Mouse (Mus musculus): ENCODE measurements at regions not wholly inside any gene's neighbourhood (a gene's known extent, or its start where the extent isn't known, plus 50 kb on each side); places are given as distances from the start of the nearest gene placed in this dataset.

DNA sequence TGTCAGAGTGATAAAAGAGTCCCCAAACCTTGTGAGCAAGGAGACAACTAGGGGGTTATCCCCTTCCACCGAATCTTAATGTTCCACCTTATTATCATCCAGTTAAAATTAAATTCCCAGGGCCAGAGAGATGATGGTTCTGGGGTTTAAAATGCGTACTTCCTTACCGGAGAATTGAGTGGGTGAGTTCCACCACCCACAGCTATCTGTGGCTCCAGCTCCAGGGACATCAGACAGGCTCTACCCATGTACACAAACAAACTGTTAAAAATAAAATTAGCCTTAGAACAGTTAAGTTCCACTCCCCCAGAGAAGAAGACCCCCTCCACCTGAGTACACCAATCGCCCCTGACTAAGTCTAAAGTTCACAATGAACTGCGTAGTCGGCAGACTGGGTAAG, 52.0 kb upstream of the Mgat5 start:
- DNase-seq (ENCODE audit: low spot score), result no peak
- WGBS, result 87% methylated on average over 6 of the region's 6 CpGs
- H3K27me3 ChIP-seq (ENCODE audit: low read depth, poor library complexity, severe bottlenecking), result no peaks in the 10 kb centered on the region
- no peak overlapping the region for H3K27ac ChIP-seq
- H3K36me3 ChIP-seq, result no peaks in the 10 kb centered on the region
- no peak overlapping the region for H3K4me3 ChIP-seq
- H3K9me3 ChIP-seq (replicated peaks), result no peaks in the 10 kb centered on the region
- H3K4me1 ChIP-seq, result no peaks in the 10 kb centered on the region

DNA sequence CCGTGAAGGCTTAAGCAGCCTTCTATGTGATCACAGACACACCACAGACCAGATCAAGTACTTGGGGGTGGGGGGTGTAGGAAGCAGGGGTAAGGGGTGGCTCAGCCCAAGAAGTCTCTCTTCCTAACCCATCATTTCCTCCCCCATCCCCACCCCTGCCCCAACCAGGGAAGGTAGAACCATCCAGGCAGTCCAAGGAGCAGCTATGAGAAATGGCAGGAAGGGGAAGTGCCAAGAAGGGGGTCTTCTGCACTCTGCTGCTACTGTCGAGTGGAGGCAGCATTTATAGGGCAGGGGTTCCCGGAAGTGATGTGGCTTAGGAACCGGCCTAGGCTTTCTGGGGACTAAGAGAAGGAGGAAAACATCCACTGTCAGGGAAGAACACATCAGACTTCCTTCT, 69.3 kb upstream of the Mgat5 start:
- DNase-seq (ENCODE audit: low spot score), result no peak
- Histone ChIP-seq H3K36me3 (no peaks in the 10 kb centered on the region), H3K9me3 (replicated peaks) (no peaks in the 10 kb centered on the region), H3K27me3 (ENCODE audit: low read depth, poor library complexity, severe bottlenecking) (no peaks in the 10 kb centered on the region), H3K4me1 (no peaks in the 10 kb centered on the region), H3K27ac (no peak overlapping the region), H3K4me3 (no peak overlapping the region)
- 80% methylated on average over 4 of the region's 4 CpGs for WGBS

DNA sequence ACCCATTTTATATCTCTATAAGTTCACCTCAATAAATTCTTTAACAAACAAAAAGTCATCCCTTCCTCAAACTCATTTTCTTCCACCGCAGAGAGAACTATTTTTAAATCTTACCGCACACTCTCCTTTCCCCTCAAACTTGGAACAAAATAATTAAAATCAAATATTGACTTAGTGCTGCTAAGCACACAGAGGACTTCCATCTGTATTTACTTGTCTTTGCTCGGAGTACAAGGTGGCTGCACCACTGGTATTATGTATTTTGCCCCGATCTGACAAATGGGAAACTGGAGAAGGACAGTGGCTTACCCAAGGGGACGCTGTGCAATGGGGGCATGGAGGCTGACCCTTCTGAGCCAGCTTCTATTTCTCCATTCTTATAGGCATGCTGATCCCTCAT, 72.9 kb upstream of the Mgat5 start:
- H3K4me1 ChIP-seq, result no peaks in the 10 kb centered on the region
- no peaks in the 10 kb centered on the region for H3K36me3 ChIP-seq
- H3K9me3 ChIP-seq (replicated peaks), result no peaks in the 10 kb centered on the region
- no peak for DNase-seq (ENCODE audit: low spot score)
- 92% methylated on average over 5 of the region's 5 CpGs for WGBS
- no peaks in the 10 kb centered on the region for H3K27me3 ChIP-seq (ENCODE audit: low read depth, poor library complexity, severe bottlenecking)
- no peak overlapping the region for H3K27ac ChIP-seq
- no peak overlapping the region for H3K4me3 ChIP-seq

DNA sequence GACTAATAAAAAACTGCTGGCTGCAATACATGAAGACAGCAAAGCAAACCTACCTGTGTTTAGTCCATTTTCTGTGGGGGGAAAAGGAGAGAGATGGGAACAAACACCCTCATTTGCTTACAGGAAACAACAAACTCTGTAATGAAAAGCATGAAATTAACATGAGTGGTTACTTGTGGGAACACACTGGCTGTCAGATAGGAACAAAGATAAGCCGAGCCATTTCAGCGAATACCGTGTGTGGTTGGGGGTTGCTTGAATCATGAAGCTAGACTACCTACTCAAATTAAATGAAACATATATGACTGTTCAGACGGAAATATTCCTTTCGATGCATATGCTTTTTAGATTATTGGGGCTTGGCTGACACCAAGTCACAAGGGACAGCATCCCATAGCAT, 80.0 kb upstream of the Mgat5 start:
- Histone ChIP-seq H3K4me1 (no peaks in the 10 kb centered on the region), H3K9me3 (replicated peaks) (no peaks in the 10 kb centered on the region), H3K4me3 (no peak overlapping the region), H3K27ac (no peak overlapping the region), H3K36me3 (no peaks in the 10 kb centered on the region), H3K27me3 (ENCODE audit: low read depth, poor library complexity, severe bottlenecking) (no peaks in the 10 kb centered on the region)
- no peak for DNase-seq (ENCODE audit: low spot score)
- WGBS, result 95% methylated on average over 5 of the region's 5 CpGs

DNA sequence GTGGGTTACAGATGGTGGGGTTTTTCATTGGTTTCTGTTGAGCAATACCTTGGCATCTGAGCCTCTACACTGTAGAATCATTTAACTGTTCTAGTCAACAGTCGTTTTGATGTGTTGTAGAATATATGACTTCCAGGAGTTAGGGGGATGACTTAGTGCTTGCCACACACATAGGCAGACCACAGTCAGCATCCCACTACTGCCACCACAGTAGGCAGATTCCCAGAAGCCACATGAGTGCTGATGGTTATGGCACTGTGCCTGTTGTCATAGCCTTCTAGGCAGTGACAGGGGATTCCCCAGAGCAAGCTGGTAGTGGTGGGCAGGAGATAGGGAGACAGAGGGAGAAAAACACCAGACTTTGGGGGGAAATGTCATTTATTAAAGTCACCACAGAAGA, 86.8 kb upstream of the Mgat5 start:
- Histone ChIP-seq H3K9me3 (replicated peaks) (no peaks in the 10 kb centered on the region), H3K4me1 (no peaks in the 10 kb centered on the region), H3K4me3 (no peak overlapping the region), H3K36me3 (no peaks in the 10 kb centered on the region), H3K27me3 (ENCODE audit: low read depth, poor library complexity, severe bottlenecking) (no peaks in the 10 kb centered on the region), H3K27ac (no peak overlapping the region)
- 87% methylated on average over 1 of the region's 1 CpGs for WGBS
- DNase-seq (ENCODE audit: low spot score), result no peak

DNA sequence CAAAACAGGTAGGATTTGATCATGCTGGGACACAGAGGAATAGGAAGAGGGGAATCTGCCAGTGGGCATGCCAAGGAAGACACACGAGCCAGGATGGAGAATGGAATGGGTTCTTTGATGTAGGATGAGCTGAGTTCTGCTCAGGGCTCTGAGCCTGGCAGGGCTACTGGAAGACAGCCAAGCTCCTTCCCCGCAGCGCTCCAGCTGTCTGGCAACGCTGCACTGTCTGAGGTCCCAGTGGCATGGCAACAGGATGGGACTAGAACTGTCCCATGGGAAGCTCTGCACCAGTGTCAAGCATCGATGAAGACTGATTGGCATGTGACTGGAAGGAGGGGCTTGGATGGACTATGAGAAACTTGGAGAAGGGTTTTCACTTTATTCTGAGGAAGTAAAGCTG, 97.3 kb upstream of the Mgat5 start:
- DNase-seq (ENCODE audit: low spot score), result no peak
- Histone ChIP-seq H3K9me3 (replicated peaks) (no peaks in the 10 kb centered on the region), H3K36me3 (no peaks in the 10 kb centered on the region), H3K4me3 (no peak overlapping the region), H3K27ac (no peak overlapping the region), H3K4me1 (no peaks in the 10 kb centered on the region), H3K27me3 (ENCODE audit: low read depth, poor library complexity, severe bottlenecking) (no peaks in the 10 kb centered on the region)
- 84% methylated on average over 5 of the region's 5 CpGs for WGBS

DNA sequence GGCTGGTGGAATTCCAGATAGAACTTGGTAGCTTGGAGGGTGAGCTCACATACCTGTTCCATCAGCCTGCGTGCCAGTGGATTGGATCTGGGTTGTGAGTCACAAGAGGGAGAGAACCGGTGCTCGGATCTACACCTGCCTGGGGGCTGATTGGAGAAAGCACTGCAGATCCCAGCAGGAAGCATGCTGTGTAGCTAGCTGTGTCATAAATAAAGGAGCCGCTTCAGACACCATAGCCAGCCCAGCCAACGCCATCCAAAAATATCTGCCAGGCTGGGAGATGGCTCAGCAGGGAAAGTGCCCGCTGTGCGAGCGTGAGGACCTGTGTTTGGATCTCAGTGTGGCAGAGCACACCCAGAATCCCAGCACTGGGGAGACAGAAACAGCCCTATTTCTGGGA, 99.0 kb upstream of the Mgat5 start:
- WGBS, result 87% methylated on average over 8 of the region's 8 CpGs
- H3K27me3 ChIP-seq (ENCODE audit: low read depth, poor library complexity, severe bottlenecking), result no peaks in the 10 kb centered on the region
- no peaks in the 10 kb centered on the region for H3K36me3 ChIP-seq
- no peak overlapping the region for H3K4me3 ChIP-seq
- H3K27ac ChIP-seq, result no peak overlapping the region
- no peak for DNase-seq (ENCODE audit: low spot score)
- H3K4me1 ChIP-seq, result no peaks in the 10 kb centered on the region
- no peaks in the 10 kb centered on the region for H3K9me3 ChIP-seq (replicated peaks)

DNA sequence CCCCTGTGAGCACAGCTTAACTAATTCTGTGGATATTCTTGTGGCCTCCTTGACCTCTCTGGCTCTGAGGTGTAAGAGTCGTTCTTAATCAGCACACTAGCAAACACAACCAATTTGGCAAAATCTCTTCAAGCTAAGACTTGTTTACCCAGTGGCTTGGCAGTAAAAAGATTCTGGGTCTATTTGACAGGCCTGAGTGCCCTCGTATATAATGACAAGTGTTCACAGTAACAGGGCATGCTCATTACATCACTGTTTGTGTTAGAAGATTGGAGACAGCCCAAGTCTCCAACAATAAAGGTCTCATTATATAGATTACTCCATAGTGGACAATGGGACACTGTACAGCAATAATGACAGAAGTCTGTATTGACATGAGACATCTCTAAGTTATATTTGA, 101.2 kb upstream of the Mgat5 start:
- WGBS, result 58% methylated on average over 2 of the region's 2 CpGs
- Histone ChIP-seq H3K27me3 (ENCODE audit: low read depth, poor library complexity, severe bottlenecking) (no peaks in the 10 kb centered on the region), H3K4me1 (no peaks in the 10 kb centered on the region), H3K36me3 (no peaks in the 10 kb centered on the region), H3K9me3 (replicated peaks) (no peaks in the 10 kb centered on the region), H3K27ac (no peak overlapping the region), H3K4me3 (no peak overlapping the region)
- no peak for DNase-seq (ENCODE audit: low spot score)

DNA sequence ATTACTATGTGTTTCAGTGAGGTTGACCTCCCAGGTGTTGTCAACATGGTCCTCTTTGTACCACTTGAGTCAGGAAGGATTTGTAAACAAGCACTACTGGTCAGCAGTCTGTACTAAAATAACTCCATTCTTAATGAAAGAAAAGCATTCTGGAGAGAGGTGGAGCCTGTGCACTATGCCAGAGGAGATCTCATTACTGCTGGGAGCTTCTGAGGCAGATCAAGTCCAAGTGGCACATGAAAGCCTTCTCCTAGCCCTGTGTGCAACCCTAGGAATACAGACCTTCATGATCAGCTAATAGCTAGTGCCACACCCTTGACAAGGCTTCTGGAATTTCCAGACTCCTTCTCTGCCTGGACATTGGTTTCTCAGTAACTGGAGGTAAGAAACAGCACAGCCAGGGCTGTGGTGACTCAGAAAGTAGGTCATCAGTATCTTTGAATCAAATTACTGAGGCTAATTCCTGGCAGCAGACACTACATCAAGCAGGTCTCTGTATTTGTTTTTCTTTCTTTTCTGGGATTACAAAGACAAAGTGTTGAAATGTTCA, 105.9 kb upstream of the Mgat5 start:
- Histone ChIP-seq H3K4me1 (no peaks in the 10 kb centered on the region), H3K4me3 (no peak overlapping the region), H3K36me3 (no peaks in the 10 kb centered on the region), H3K27me3 (ENCODE audit: low read depth, poor library complexity, severe bottlenecking) (no peaks in the 10 kb centered on the region), H3K9me3 (replicated peaks) (no peaks in the 10 kb centered on the region), H3K27ac (no peak overlapping the region)
- no peak for DNase-seq (ENCODE audit: low spot score)

DNA sequence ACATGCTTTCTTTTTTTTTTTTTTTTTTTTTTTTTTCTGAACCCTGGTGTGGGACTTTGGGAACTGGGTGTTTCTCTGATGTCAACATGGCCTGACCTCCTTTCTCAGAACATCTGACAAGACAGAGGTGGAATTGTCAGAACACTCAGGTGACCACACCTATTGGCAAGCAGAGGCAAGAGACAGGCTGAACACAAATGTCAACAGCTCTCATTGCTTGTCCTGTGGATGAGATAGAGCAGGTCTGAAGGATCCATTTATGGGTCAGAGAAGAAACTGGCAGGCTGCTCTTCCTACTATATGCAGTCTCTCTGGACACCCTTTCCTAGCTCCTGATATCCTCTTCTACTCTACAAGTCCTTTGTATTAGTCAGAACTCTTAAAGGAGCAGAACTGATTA, 117.2 kb upstream of the Mgat5 start:
- H3K27ac ChIP-seq, result no peak overlapping the region
- H3K9me3 ChIP-seq (replicated peaks), result no peaks in the 10 kb centered on the region
- no peak for DNase-seq (ENCODE audit: low spot score)
- no peaks in the 10 kb centered on the region for H3K36me3 ChIP-seq
- H3K4me1 ChIP-seq, result no peaks in the 10 kb centered on the region
- no peaks in the 10 kb centered on the region for H3K27me3 ChIP-seq (ENCODE audit: low read depth, poor library complexity, severe bottlenecking)
- H3K4me3 ChIP-seq, result no peak overlapping the region

DNA sequence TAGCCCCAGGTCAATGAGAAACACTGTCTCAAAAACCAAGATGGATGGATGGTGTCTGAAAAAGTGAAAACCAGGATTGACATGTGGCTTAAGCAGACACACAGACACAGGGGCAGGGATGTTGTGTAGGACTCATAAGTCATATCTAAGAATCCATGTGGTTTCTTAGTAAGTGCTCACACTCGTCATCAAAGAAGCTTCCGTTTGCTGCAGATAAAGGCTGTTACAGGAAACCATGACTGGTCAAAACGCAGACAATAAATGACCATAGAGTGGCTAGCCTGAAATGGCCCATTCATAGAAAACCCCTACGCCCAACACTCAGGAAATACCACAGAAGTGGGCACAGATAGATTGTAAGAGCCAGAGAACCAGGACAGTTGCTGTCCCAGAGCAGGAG, 118.8 kb upstream of the Mgat5 start:
- Histone ChIP-seq H3K4me3 (no peak overlapping the region), H3K36me3 (no peaks in the 10 kb centered on the region), H3K27me3 (ENCODE audit: low read depth, poor library complexity, severe bottlenecking) (no peaks in the 10 kb centered on the region), H3K27ac (no peak overlapping the region), H3K4me1 (no peaks in the 10 kb centered on the region), H3K9me3 (replicated peaks) (no peaks in the 10 kb centered on the region)
- WGBS, result 82% methylated on average over 4 of the region's 4 CpGs
- DNase-seq (ENCODE audit: low spot score), result no peak

DNA sequence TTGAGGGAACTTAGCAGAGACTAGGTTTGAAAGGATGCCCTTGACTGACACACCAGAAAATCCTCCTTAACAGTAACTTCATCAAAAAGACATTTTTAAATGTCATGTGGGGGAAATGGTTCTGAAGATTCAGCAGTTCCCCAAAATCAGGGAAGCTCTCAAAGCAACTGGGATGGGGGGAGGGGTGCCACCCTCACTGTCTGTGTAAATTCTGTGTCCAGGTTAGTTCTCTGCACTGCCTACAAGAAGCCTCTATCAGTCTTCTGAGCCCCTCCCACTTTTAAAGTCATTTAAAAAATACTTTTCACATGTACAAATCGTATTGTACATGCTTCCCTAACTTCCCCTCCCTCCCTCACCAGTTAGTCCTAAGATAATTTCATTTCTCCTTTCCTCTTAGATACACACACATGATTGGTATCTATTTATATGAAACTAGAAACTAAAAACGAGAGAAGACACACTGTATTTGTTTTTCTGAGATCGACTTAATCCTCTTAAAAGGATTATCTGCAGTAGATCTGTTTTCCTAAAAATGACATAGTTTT, 121.0 kb upstream of the Mgat5 start:
- DNase-seq (ENCODE audit: low spot score), result no peak
- Histone ChIP-seq H3K36me3 (no peaks in the 10 kb centered on the region), H3K27ac (no peak overlapping the region), H3K4me3 (no peak overlapping the region), H3K4me1 (no peaks in the 10 kb centered on the region), H3K9me3 (replicated peaks) (no peaks in the 10 kb centered on the region), H3K27me3 (ENCODE audit: low read depth, poor library complexity, severe bottlenecking) (no peaks in the 10 kb centered on the region)
- WGBS, result 82% methylated on average over 3 of the region's 3 CpGs

DNA sequence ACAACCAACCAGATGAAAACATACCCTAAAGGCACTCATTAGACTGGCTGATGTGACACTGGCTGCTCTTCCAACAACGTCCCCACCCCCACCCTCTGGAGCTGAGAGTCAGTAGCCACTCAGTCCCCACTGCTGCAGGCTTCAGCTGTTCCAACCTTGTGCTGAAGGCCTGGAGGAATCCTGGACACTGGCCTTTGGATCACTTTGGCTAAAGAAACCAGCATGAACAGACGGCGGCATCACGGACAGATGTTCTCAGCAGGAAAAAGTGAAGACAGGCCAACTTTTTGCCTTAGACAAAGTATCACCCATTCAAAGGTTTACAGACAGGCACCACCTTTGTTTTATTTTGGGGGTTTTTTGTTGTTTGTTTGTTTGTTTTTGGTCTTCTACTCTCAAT, 125.8 kb upstream of the Mgat5 start:
- Histone ChIP-seq H3K27ac (no peak overlapping the region), H3K4me3 (no peak overlapping the region), H3K4me1 (no peaks in the 10 kb centered on the region), H3K27me3 (ENCODE audit: low read depth, poor library complexity, severe bottlenecking) (no peaks in the 10 kb centered on the region), H3K36me3 (no peaks in the 10 kb centered on the region), H3K9me3 (replicated peaks) (no peaks in the 10 kb centered on the region)
- 65% methylated on average over 4 of the region's 4 CpGs for WGBS
- DNase-seq (ENCODE audit: low spot score), result no peak

DNA sequence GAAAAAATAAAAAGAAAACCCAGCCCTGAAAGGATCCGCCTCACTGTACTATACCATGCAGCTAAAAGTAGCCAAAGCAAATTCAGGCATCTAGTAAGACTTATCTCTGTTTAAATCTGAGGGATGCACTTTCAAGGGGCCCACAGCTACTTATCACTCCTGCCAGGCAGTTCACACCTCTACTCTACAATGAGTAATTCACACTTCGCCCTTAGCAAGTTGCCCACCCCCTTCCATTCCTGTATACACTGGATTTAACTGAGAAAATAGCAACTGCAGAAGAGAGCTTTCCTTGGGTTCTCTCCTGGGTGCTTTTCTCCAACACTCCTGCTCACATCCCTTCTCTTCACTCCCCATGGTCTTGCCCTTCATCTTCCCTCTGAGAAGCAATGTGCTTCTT, 142.4 kb upstream of the Mgat5 start:
- 55% methylated on average over 2 of the region's 2 CpGs for WGBS
- Histone ChIP-seq H3K27ac (no peak overlapping the region), H3K36me3 (no peaks in the 10 kb centered on the region), H3K9me3 (replicated peaks) (no peaks in the 10 kb centered on the region), H3K4me1 (no peaks in the 10 kb centered on the region), H3K27me3 (ENCODE audit: low read depth, poor library complexity, severe bottlenecking) (no peaks in the 10 kb centered on the region), H3K4me3 (no peak overlapping the region)
- DNase-seq (ENCODE audit: low spot score), result no peak

All from limb, embryonic 10.5 days (tissue).